Mouse (Mus musculus): ENCODE results near the gene Cxcl17.

DNA sequence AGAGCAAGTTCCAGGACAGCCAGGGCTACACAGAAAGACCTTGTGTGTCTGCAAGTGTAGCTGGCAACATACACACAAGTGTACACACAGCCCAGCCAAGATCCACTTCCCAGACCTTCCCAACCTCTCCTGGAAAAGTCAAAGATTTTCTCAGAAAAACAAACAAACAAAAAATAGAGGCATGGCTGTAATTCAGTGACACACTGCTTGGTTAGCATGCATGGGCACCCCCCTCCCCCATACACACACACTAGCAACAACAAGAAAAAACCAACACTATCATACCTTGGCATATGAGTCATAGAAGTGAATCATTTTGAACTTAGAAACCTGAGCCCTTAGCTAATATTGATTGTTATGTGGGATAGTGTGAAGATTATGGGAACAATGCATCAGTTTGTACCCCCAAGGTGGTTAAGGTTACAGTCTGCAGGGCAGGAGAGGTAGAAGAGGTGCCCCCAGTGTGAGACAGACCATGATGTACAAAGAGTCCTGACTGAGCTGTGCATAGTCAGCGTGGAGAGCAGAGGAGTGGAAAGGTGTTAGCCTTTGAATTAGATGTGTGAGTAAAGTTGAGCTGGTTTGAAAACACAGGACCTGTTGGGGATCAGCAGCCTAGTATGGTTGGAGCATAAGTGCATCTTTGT is 1.6 kb downstream of the Cxcl17 start:
- no peak for TF ChIP-seq CTCF (IDR thresholded peaks at IDR 0.05; ENCODE audit: borderline replicate concordance, control insufficient read depth, extremely low read depth, insufficient read depth, low read length, poor library complexity)
- no peak for TF ChIP-seq POLR2A (IDR thresholded peaks at IDR 0.05; ENCODE audit: control insufficient read depth, extremely low read depth, insufficient read depth, low read length, poor library complexity)
